Mouse (Mus musculus) small intestine, adult 2 months (tissue): ENCODE data around the gene Apoc4. TPM values are rescaled to one million over a fixed set of nuclear protein-coding genes. Genes with fewer than 3 reads are reported as not detected.

Experiments
- H3K27ac ChIP-seq: fragments of 200-500 bp; 2 replicates; pipeline ENCODE4 v1.5.1; 2012; ENCODE audit warnings: low read depth, low read length, control low read depth, inconsistent platforms; ENCODE audit not compliant: insufficient read depth
- H3K27me3 ChIP-seq: fragments of 200-500 bp; 2 replicates; pipeline ENCODE4 v1.6.1; 2012; ENCODE audit warnings: mild to moderate bottlenecking, moderate library complexity, low read length, inconsistent platforms; ENCODE audit not compliant: control insufficient read depth, insufficient read depth
- H3K36me3 ChIP-seq: fragments of 200-500 bp; 2 replicates; pipeline ENCODE4 v1.6.1; 2012; ENCODE audit warnings: mild to moderate bottlenecking, low read length, control low read depth, inconsistent platforms; ENCODE audit not compliant: control insufficient read depth, insufficient read depth
- H3K4me1 ChIP-seq: fragments of 200-500 bp; 2 replicates; pipeline ENCODE4 v1.6.1; 2012; ENCODE audit warnings: low read length, inconsistent platforms, mixed read lengths; ENCODE audit not compliant: control insufficient read depth, insufficient read depth, insufficient read length
- H3K4me3 ChIP-seq: fragments of 200-500 bp; 2 replicates; pipeline ENCODE4 v1.5.1; 2012; ENCODE audit warnings: low read depth, mild to moderate bottlenecking, control low read depth, inconsistent platforms, low read length, moderate library complexity
- CTCF ChIP-seq: fragments of 200-500 bp; IDR thresholded peaks from 2 replicates; pipeline ENCODE4 v1.5.1; 2012; ENCODE audit warnings: low read depth, mild to moderate bottlenecking, control low read depth, inconsistent platforms, low read length, moderate library complexity, mixed read lengths; ENCODE audit not compliant: insufficient replicate concordance, insufficient read length; ENCODE audit errors: extremely low read depth
- POLR2A ChIP-seq: fragments of 200-500 bp; IDR thresholded peaks from 2 replicates; pipeline ENCODE4 v1.6.1; 2012; ENCODE audit warnings: low read depth, mild to moderate bottlenecking, control low read depth, inconsistent platforms, low read length, moderate library complexity
- WGBS: fragments of 180-500 bp; shearing (Covaris S2); methylation state at CpG from one replicate; pipeline ENCODE4 v1.1.7; 2018; 5-methylcytosine and 5-hydroxymethylcytosine counted together
- polyA plus RNA-seq: library from polyadenylated mRNA; depleted of rRNA; stranded (reverse); fragments of >200 nt; gene quantifications from 2 replicates; pipeline ENCODE4 v1.2.3, GENCODE M21; 2012

Apoc4 gene
- polyA plus RNA-seq, 1 experiment: 1.4 TPM

GRCm38 (mm10) chr7:19716822-19717221 lies 35.5 kb upstream of the Apoc4 start:
- Histone ChIP-seq H3K4me3 (no peak overlapping the region), H3K27ac (no peak overlapping the region), H3K27me3 (no peaks in the 10 kb centered on the region), H3K36me3 (peaks cover 26% of the 10 kb centered on the region), H3K4me1 (no peaks in the 10 kb centered on the region; the same call in 1 of the 2 replicates)
- 50% methylated on average over 2 of the region's 2 CpGs for WGBS
- TF ChIP-seq POLR2A (no peak), CTCF (no peak)

- 3% methylated on average over 18 of the region's 18 CpGs for WGBS
- H3K36me3 ChIP-seq: peaks cover 31% of the 10 kb centered on the region
- TF ChIP-seq POLR2A: no peak
- no peak for TF ChIP-seq CTCF
Measured at GRCm38 (mm10) chr7:19716055-19716682, 34.9 kb upstream of the Apoc4 start.

GRCm38 (mm10) chr7:19715239-19716054 lies 34.2 kb upstream of the Apoc4 start, which contains the start of gene Tomm40:
Gene Tomm40, minus strand, starts transcription at chr7:19715438.
- under 1% methylated on average over 57 of the region's 59 CpGs for WGBS
- Histone ChIP-seq H3K4me3 (peak within 1 kb of the TSS; percentile 88), H3K4me1 (no peaks in the 10 kb centered on the region; the same call in 1 of the 2 replicates), H3K36me3 (peaks cover 34% of the 10 kb centered on the region), H3K27me3 (no peaks in the 10 kb centered on the region), H3K27ac (peak within 1 kb of the TSS; percentile 81)
- TF ChIP-seq POLR2A: peak; percentile 31; the same call in 1 of the 2 replicates
- TF ChIP-seq CTCF: no peak

More at GRCm38 (mm10) chr7:19716055-19716682, 34.9 kb upstream of the Apoc4 start:
- no peaks in the 10 kb centered on the region; the same call in 1 of the 2 replicates for H3K4me1 ChIP-seq
- peak overlapping the region; percentile 81 for H3K27ac ChIP-seq
- H3K4me3 ChIP-seq: peak overlapping the region; percentile 66
- H3K27me3 ChIP-seq: no peaks in the 10 kb centered on the region

GRCm38 (mm10) chr7:19714836-19715235 lies 33.6 kb upstream of the Apoc4 start:
- H3K4me1 ChIP-seq: no peaks in the 10 kb centered on the region; the same call in 1 of the 2 replicates
- WGBS: under 1% methylated on average over 39 of the region's 39 CpGs
- no peaks in the 10 kb centered on the region for H3K27me3 ChIP-seq
- H3K36me3 ChIP-seq: peaks cover 39% of the 10 kb centered on the region
- peak overlapping the region; percentile 88 for H3K4me3 ChIP-seq
- TF ChIP-seq POLR2A (no peak), CTCF (no peak)
- H3K27ac ChIP-seq: peak overlapping the region; percentile 29

GRCm38 (mm10) chr7:19713598-19713997 lies 32.3 kb upstream of the Apoc4 start:
- Histone ChIP-seq H3K27me3 (no peaks in the 10 kb centered on the region), H3K36me3 (peaks cover 40% of the 10 kb centered on the region), H3K27ac (no peak overlapping the region), H3K4me3 (no peak overlapping the region), H3K4me1 (no peaks in the 10 kb centered on the region; the same call in 1 of the 2 replicates)
- TF ChIP-seq POLR2A (no peak), CTCF (no peak)
- 83% methylated on average over 9 of the region's 9 CpGs for WGBS

GRCm38 (mm10) chr7:19713196-19713595 lies 31.9 kb upstream of the Apoc4 start:
- H3K27me3 ChIP-seq: no peaks in the 10 kb centered on the region
- no peaks in the 10 kb centered on the region; the same call in 1 of the 2 replicates for H3K4me1 ChIP-seq
- TF ChIP-seq CTCF (peak; percentile 57; the same call in 1 of the 2 replicates), POLR2A (no peak)
- no peak overlapping the region for H3K27ac ChIP-seq
- no peak overlapping the region for H3K4me3 ChIP-seq
- 28% methylated on average over 4 of the region's 4 CpGs for WGBS
- H3K36me3 ChIP-seq: peaks cover 39% of the 10 kb centered on the region

GRCm38 (mm10) chr7:19712414-19712813 lies 31.1 kb upstream of the Apoc4 start:
- Histone ChIP-seq H3K36me3 (peaks cover 40% of the 10 kb centered on the region), H3K4me1 (no peaks in the 10 kb centered on the region; the same call in 1 of the 2 replicates), H3K27ac (no peak overlapping the region), H3K27me3 (no peaks in the 10 kb centered on the region), H3K4me3 (no peak overlapping the region)
- 67% methylated on average over 4 of the region's 4 CpGs for WGBS
- TF ChIP-seq POLR2A: no peak
- peak; percentile 25; the same call in 1 of the 2 replicates for TF ChIP-seq CTCF
